Mouse (Mus musculus): ENCODE data around the gene Pptc7. TPM values are rescaled to one million over a fixed set of nuclear protein-coding genes. Genes with fewer than 3 reads are reported as not detected.

Gene Pptc7
- total and polyA plus RNA-seq, 2 experiments from 2014 or later = 6.7 to 18.3 TPM

DNA sequence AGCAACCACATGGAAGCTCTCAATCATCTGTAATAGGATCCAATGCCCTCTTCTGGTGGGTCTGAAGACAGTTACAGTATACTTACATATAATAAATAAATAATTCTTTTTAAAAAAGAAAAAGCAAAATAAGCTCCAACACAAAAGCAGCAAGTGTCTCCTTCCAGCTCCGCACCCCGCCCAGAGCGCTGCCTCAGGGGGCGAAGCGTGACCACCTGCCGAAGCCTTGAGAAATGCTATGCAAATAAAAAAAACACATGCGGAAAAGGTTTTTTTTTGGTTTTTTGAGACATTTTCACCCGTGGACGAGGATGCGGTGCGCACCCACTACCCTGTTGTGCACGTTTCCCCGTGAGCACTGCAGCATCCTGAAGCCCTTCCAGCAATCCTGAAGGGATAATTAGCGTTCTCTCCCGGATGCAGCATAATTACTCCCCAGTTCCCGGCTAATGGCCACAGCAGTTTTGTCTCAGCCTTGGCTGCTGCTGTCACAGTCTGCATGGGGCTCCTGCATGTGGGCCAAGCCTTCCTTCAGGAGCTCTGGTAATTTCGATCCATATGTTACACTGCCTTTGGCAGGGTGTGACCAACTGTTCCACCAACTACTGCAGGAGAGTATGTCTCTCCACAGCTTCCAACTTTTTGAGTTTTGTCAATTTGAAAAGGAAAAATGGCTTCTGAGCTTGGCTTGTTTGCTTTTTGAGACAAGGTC lies 32.1 kb upstream of the Pptc7 start:
- Histone ChIP-seq H3K4me2 (ENCODE audit: low read depth) (no peak overlapping the region), H3K9me3 (ENCODE audit: low read length) (no peaks in the 10 kb centered on the region), H3K4me3 (ENCODE audit: low read depth, low read length) (no peak overlapping the region), H3K36me3 (ENCODE audit: insufficient read depth) (peaks cover 57% of the 10 kb centered on the region), H3K27me3 (ENCODE audit: insufficient read depth, low read length) (no peaks in the 10 kb centered on the region), H3K4me1 (ENCODE audit: insufficient read depth) (no peaks in the 10 kb centered on the region), H3K9ac (no peak overlapping the region), H3K27ac (ENCODE audit: low read depth, low read length) (0 out of 2 replicates have a peak overlapping the region, but pooled peaks have one; percentile 10)
- TF ChIP-seq CTCF (IDR thresholded peaks at IDR 0.05; ENCODE audit: low read depth) = no peak
- ATAC-seq = peak; percentile 54
- WGBS = 59% methylated on average over 17 of the region's 17 CpGs
- DNase-seq = peak; percentile 51

DNA sequence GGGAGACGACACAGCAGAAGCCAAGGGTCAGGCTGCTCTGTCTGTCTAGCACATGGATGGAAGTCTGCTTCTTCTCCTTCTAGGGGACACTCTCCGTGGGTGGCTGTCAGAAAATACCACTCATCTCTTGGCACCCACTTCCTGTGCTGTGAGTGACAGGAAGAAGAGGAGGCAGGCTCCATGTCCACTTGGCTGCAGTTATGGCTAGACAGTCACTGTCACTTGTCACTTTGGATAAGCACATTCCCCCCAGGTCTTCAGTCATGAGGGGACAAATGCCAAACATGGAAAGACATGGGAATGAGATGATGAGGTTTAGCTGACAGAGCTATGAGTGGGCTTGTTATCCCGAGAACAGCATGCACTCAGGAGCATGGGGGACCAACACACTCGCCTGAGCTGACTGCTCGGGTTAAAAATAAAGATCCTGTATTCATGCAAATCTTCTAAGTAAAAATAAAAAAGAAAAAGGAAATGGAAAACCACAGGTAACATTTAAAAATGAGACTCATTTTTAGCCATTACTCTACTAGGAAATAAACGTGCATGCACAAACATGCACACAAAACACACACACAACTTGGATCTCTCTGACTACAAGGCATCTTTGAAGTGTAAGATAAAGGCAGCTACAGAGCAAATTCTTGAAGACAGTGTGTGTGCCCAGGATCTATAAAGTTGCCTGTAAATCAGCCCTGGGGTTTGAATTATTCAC lies 26.0 kb upstream of the Pptc7 start:
- no peak for TF ChIP-seq CTCF (IDR thresholded peaks at IDR 0.05; ENCODE audit: low read depth)
- Histone ChIP-seq H3K9ac (no peak overlapping the region), H3K9me3 (ENCODE audit: low read length) (no peaks in the 10 kb centered on the region), H3K27me3 (ENCODE audit: insufficient read depth, low read length) (no peaks in the 10 kb centered on the region), H3K4me3 (ENCODE audit: low read depth, low read length) (no peak overlapping the region), H3K4me1 (ENCODE audit: insufficient read depth) (no peaks in the 10 kb centered on the region), H3K4me2 (ENCODE audit: low read depth) (no peak overlapping the region), H3K27ac (ENCODE audit: low read depth, low read length) (no peak overlapping the region), H3K36me3 (ENCODE audit: insufficient read depth) (peaks cover 63% of the 10 kb centered on the region)
- 81% methylated on average over 6 of the region's 6 CpGs for WGBS
- no peak for DNase-seq
- ATAC-seq = no peak

DNA sequence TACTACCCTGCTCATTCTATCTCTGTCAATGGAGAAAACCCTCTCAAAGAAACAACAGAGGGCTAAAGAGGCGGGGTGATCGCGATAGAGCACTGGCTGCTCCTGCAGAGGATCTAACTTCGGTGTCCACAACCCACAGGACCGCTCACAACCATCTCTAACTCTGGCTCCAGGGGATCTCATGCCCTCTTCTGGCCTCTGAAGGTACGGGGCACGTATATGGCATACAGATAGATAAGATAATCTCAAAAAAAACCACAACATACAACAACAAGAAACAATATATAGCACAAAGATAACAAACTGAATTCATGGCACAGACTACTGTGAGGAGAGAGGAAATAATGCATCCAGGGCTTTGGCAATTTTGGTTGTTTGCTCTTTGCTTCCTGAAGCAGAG lies 22.1 kb upstream of the Pptc7 start:
- no peak overlapping the region for H3K9ac ChIP-seq
- DNase-seq = no peak
- 58% methylated on average over 7 of the region's 7 CpGs for WGBS

DNA sequence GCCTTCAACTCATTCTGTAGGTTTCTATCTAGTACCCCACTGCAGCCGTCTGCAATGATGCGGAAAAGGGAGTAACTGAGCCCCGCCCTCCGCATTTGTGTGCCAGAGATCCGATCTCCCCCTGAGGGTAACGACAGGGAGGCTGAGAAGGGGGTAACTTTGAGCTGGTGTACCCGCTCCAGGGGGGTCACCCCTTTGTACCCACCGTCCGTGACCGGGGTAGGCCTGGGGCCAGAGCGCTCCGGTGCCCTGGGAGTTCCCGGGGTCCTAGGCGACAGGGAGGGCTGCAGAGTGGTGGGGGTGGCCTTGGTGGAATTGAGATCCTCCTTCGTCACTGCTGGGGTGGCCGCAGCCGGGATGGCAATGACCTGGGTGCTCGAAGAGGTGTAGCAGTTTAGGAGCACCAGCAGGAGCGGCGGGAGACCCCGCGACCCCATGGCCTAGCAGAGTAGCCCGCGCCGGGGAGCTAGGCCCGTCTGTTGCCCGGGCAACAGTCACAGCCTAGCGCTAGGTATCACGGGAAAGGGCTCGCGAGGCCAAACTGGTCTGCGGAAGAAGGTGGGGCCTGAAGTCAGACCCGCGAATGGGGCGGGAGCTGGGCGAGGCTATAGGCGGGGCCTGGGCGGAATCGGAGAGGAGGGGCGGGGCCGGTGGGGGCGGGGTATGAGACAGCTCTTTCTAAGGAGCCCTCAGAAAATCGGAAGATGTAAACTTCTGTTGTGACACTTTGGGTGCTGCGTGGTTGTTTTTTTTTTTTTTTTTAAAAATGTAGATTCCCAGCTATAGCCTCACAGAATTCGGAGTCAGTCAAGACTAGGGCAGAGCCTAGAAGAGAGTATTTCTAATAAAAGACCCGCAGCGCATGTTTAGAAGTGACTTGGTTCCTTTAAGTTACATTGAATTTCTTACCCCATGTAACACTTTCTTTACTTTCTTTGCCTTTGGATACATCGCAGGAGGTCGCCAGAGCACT lies 19.9 kb upstream of the Pptc7 start, which contains the start of gene Tctn1:
TSS of gene Tctn1 (minus strand) at position 528 of the 973 bp plus-strand sequence.
- 2% methylated on average over 49 of the region's 49 CpGs for WGBS
- TF ChIP-seq CTCF (IDR thresholded peaks at IDR 0.05; ENCODE audit: low read depth) = 0 out of 2 replicates have a peak, but pooled peaks have one; percentile 5
- peak; percentile 95 for DNase-seq
- H3K27ac ChIP-seq (ENCODE audit: low read depth, low read length) = peak within 1 kb of the TSS; percentile 84
- peaks cover 14% of the 10 kb centered on the region for H3K36me3 ChIP-seq (ENCODE audit: insufficient read depth)
- no peaks in the 10 kb centered on the region for H3K9me3 ChIP-seq (ENCODE audit: low read length)
- no peaks in the 10 kb centered on the region for H3K27me3 ChIP-seq (ENCODE audit: insufficient read depth, low read length)
- peak within 1 kb of the TSS; percentile 79 for H3K4me3 ChIP-seq (ENCODE audit: low read depth, low read length)
- H3K4me1 ChIP-seq (ENCODE audit: insufficient read depth) = no peaks in the 10 kb centered on the region
- peak; percentile 99 for ATAC-seq
- peak within 1 kb of the TSS; percentile 87 for H3K9ac ChIP-seq
- peak within 1 kb of the TSS; percentile 84 for H3K4me2 ChIP-seq (ENCODE audit: low read depth)

More for the DNA sequence above, 22.1 kb upstream of the Pptc7 start:
- Histone ChIP-seq H3K27ac (ENCODE audit: low read depth, low read length) (no peak overlapping the region), H3K4me2 (ENCODE audit: low read depth) (no peak overlapping the region), H3K27me3 (ENCODE audit: insufficient read depth, low read length) (no peaks in the 10 kb centered on the region), H3K36me3 (ENCODE audit: insufficient read depth) (peaks cover 30% of the 10 kb centered on the region), H3K4me3 (ENCODE audit: low read depth, low read length) (no peak overlapping the region), H3K4me1 (ENCODE audit: insufficient read depth) (no peaks in the 10 kb centered on the region), H3K9me3 (ENCODE audit: low read length) (no peaks in the 10 kb centered on the region)
- TF ChIP-seq CTCF (IDR thresholded peaks at IDR 0.05; ENCODE audit: low read depth) = no peak; the same call in 1 of the 2 replicates
- ATAC-seq = no peak

DNA sequence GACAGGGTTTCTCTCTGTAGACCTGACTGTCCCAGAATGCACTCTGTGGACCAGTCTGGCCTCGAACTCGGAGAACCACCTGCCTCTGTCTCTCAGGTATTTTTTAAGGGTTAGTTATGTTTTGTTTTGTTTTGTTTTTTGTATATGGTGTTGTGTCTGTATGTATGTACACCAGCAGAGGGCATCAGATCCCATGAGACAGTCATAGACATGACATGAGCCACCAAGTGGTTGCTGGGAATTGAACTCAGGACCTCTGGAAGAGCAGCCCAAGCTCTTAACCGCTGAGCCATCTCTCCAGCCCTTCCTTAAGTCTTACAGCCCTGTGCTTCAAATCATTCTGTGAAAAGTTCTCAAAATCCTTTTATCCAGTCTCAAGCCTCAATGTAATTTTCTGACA lies 19.0 kb upstream of the Pptc7 start:
- Histone ChIP-seq H3K27me3 (ENCODE audit: insufficient read depth, low read length) (no peaks in the 10 kb centered on the region), H3K4me2 (ENCODE audit: low read depth) (no peak overlapping the region), H3K4me3 (ENCODE audit: low read depth, low read length) (no peak overlapping the region), H3K9ac (no peak overlapping the region), H3K36me3 (ENCODE audit: insufficient read depth) (peaks cover 6% of the 10 kb centered on the region; the same call in 1 of the 2 replicates), H3K4me1 (ENCODE audit: insufficient read depth) (no peaks in the 10 kb centered on the region), H3K27ac (ENCODE audit: low read depth, low read length) (no peak overlapping the region), H3K9me3 (ENCODE audit: low read length) (no peaks in the 10 kb centered on the region)
- ATAC-seq (no peak), DNase-seq (no peak)
- WGBS = 77% methylated on average over 3 of the region's 3 CpGs
- peak; percentile 37; the same call in 1 of the 2 replicates for TF ChIP-seq CTCF (IDR thresholded peaks at IDR 0.05; ENCODE audit: low read depth)

DNA sequence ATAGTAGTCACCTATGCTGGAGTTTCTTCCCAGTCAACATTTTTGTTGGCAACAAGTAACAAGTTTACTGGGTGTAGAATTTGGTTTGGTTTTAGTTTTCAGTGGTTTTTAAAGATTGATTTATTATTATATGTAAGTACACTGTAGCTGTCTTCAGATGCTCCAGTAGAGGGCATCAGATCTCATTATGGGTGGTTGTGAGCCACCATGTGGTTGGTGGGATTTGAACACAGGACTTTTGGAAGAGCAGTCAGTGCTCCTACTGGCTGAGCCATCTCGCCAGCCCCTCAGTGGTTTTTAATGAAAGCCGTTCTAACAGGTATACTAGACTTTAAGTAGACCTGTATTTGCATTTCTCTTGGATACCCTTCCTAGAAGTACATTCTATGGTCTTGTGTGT lies 18.2 kb upstream of the Pptc7 start:
- Histone ChIP-seq H3K9me3 (ENCODE audit: low read length) (no peaks in the 10 kb centered on the region), H3K27me3 (ENCODE audit: insufficient read depth, low read length) (no peaks in the 10 kb centered on the region), H3K4me1 (ENCODE audit: insufficient read depth) (no peaks in the 10 kb centered on the region), H3K36me3 (ENCODE audit: insufficient read depth) (no peaks in the 10 kb centered on the region), H3K4me3 (ENCODE audit: low read depth, low read length) (no peak overlapping the region), H3K9ac (no peak overlapping the region), H3K4me2 (ENCODE audit: low read depth) (no peak overlapping the region), H3K27ac (ENCODE audit: low read depth, low read length) (no peak overlapping the region)
- TF ChIP-seq CTCF (IDR thresholded peaks at IDR 0.05; ENCODE audit: low read depth) = peak; percentile 33
- DNase-seq (no peak), ATAC-seq (no peak)
- WGBS = 97% methylated on average over 2 of the region's 2 CpGs
